Mouse (Mus musculus): ENCODE measurements around the gene Uck2. TPM values are rescaled to one million over a fixed set of nuclear protein-coding genes. Genes with fewer than 3 reads are reported as not detected.

Uck2 gene
- total RNA-seq (2015; ENCODE audit: low replicate concordance), result 17.7 and 24.7 TPM in 2 replicates
- total RNA-seq (2017; ENCODE audit: low replicate concordance), result 10.4 and 24.8 TPM in 2 replicates

GRCm38 (mm10) chr1:167285320-167285355 lies at the start of gene Uck2:
Uck2 (minus strand) TSS chr1:167285320.
- ATAC-seq (replicated peaks; ENCODE audit: low FRiP score, poor library complexity, severe bottlenecking), result no peak

DNA sequence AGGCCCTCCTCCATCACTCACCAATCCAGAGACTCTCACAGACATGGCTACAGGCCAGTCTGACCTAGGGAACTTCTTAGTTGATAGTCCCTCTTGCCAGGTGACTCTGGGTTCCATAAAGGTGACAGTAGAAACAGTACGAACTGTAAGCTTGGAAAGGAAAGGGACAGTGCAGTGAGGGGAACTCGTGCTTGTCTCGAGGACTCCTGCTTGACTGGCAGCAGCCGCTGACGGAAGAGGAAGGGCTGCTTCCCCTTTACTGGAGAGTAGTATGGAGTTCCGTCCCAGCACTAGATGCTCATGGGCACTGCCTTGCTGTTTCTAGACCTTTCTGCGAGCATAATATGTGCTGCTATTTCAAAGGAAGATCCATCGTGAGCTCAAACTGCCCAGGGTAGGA lies 46.0 kb upstream of the Uck2 start:
- ATAC-seq (replicated peaks; ENCODE audit: low FRiP score, poor library complexity, severe bottlenecking), result no peak

GRCm38 (mm10) chr1:167328776-167329175 lies 43.7 kb upstream of the Uck2 start:
- no peak for ATAC-seq (replicated peaks; ENCODE audit: low FRiP score, poor library complexity, severe bottlenecking)

- no peak for ATAC-seq (replicated peaks; ENCODE audit: low FRiP score, poor library complexity, severe bottlenecking)
Measured at GRCm38 (mm10) chr1:167321691-167322090, 36.6 kb upstream of the Uck2 start.

DNA sequence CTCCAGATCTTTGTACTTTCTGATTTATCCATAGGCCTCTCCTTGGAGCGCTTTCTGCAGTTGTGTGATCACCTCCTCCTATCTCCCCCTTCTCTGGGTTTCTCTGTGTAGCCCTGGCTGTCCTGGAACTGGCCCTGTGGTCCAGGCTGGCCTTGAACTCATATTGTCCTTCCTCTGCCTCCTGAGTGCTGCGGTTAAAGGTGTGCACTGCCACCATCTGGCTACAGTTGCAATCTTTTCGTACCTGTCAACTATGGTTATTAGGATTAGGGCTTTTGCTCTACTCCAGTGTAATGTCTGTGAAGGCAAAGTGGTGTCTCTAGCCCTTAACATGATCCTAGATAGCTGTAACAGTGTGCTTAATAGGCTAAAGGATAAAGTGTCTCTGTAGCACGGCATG lies 28.1 kb upstream of the Uck2 start:
- no peak for ATAC-seq (replicated peaks; ENCODE audit: low FRiP score, poor library complexity, severe bottlenecking)

- ATAC-seq (replicated peaks; ENCODE audit: low FRiP score, poor library complexity, severe bottlenecking), result no peak
Measured at GRCm38 (mm10) chr1:167312367-167312766, 27.2 kb upstream of the Uck2 start.

DNA sequence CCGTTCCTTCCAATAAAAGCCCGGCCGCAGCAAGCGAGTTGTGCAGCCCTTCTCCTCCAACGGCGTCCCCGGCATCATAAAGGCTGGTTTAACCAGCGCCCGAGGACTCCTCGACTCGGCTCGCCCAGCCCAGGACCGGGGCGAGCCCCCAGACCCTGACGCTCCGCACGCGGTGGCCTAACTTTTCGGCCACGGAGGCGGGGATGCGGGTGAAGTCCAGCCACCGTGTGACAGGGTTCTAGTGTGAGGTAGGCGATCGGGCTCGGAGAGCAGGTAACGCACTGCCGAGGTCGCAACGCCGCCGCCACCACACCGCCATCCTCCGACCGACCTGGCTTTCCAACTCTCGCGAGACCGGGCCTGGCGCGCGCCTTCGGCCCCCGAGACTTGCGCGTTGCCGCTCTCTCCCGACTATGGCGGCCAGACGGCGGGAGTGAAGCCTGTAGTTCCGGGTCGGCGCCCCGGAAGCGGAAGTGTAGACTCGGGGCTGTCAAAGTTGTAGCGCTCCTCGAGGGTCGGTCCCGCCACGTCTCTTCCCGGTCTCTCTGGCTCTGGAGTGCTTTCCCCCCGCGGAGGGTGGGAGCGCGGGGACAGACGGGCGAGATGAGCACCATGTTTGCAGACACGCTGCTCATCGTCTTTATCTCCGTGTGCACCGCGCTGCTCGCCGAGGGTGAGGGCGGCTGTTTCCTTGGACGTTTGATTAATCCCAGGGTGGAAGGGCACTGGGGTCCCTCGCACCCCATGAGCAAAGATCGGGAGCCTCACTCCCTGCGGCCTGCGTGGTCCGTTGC lies 23.3 kb upstream of the Uck2 start, which contains the start of gene Tmco1:
Gene Tmco1 (plus strand): TSS at position 118 of the 794 bp plus-strand sequence.
- peak; percentile 97 for ATAC-seq (replicated peaks; ENCODE audit: low FRiP score, poor library complexity, severe bottlenecking)

DNA sequence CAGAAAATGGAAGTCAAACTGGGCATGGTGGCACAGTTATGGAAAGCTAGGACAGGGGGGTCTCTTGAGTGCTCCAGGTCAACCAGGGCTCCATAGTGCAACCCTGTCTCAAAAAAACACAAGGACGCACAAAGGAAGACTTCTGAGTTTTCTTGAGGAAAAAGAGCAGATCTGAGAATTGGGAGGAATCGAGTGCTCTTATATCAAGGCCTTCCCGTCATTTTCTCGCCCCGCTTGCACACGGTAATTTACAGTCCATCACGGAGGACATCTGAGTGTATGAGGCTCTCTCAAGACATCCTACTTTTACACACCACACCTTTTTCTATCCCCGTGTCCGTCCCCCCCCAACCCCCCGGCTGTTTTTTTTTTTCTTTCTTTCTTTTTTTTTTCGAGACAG lies 22.6 kb upstream of the Uck2 start:
- ATAC-seq (replicated peaks; ENCODE audit: low FRiP score, poor library complexity, severe bottlenecking), result no peak

GRCm38 (mm10) chr1:167306451-167307240 lies 21.5 kb upstream of the Uck2 start:
- ATAC-seq (replicated peaks; ENCODE audit: low FRiP score, poor library complexity, severe bottlenecking), result peak; percentile 68

DNA sequence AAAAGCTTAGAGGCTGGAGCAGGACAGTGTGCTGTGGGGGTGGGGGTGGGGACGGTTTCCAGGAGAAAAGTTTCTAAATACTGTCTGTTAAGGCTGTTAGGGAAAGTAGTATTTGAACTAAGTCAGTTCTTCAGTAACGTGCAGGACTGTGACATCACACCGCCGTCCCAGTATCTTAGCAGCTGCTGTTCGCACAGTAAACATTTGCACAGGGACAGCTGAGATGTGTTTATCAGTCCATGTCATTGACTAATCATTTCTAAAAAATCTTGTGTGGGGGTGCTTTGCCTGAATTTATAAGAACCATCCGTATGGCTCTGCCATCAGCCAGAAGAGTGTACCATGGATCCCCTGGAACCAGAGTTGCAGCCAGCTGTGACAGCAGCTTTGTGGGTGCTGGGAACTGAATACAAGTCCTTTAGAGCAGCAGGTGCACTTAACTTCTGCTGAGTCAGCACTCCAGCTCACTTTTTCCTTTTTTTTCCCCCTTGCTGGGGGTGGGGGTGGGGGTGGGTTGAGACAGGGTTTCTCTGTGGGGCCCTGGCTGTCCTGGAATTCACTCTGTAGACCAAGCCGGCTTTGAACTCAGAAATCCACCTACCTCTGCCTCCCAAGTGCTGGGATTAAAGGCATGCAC lies 20.5 kb upstream of the Uck2 start:
- no peak for ATAC-seq (replicated peaks; ENCODE audit: low FRiP score, poor library complexity, severe bottlenecking)

DNA sequence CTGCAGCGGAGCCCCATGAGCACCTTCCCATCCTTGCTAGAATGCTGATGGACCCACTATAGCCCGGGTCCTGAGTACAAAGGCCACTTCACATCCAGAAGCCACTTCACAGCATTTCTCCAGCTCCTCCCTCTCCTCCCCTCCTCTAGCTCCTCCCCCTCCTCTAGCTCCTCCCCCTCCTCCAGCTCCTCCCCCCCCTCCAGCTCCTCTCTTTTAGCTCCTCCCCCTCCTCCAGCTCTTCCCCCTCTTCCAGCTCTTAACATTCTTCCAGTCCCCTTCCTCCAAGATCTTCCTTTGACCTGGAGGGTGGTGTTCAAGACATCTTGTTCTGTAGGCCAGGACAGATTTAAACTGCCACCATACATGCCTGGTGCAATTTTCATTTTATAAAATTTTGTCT lies 15.0 kb upstream of the Uck2 start:
- no peak for ATAC-seq (replicated peaks; ENCODE audit: low FRiP score, poor library complexity, severe bottlenecking)

DNA sequence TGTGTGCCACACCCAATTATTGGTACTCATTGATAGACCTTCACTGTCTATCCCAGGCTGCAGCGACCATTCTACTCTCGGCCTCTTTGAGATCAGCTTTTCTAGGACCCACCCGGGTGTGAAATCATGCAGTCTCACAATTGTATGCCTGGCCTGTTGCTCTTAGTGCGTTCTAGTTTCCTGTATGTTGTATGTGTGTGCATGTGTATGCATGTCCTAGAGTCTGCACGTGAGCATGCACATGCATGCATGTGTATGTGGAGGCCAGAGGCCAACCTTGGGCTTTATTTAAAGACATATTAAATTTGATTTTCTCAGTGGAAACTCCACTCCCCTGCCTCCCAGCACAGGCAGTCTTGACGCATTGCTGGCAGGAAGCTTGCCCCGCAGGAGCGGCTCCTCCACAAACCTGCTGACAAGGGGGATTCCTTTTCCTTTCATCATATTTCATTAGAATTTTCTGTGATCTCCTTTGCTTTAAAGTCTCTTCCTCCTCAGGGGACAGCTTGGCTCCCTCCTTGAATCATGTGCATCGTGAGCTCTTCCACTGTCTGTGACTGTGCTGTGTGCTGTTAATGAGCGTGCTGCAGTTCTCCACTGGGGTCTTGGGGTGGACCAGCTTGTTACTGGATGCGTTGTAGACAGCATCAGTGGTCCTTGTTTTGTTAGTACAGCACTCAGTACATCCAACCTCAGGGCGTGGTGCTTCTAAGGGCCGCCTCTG lies 10.7 kb upstream of the Uck2 start:
- no peak for ATAC-seq (replicated peaks; ENCODE audit: low FRiP score, poor library complexity, severe bottlenecking)

DNA sequence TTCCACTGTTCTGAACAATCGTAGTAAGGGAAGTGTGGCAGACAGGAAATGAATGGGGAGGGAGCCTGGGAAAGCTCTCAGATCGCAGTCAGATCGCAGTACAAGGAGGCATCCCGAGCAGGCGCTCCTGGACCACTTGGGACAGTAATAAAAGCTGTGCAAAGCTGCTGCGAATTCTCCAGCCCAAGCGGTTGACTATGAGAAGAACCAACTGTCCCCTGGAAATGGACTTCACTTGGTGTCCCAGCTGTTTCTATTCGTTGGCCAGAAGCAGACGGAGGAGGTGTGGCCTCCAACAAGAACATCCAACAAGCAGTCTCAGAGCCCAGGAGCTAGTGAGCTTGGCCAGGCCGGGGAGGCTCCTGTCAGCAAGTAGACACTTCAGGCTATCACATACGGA lies 7.3 kb upstream of the Uck2 start:
- ATAC-seq (replicated peaks; ENCODE audit: low FRiP score, poor library complexity, severe bottlenecking), result no peak

DNA sequence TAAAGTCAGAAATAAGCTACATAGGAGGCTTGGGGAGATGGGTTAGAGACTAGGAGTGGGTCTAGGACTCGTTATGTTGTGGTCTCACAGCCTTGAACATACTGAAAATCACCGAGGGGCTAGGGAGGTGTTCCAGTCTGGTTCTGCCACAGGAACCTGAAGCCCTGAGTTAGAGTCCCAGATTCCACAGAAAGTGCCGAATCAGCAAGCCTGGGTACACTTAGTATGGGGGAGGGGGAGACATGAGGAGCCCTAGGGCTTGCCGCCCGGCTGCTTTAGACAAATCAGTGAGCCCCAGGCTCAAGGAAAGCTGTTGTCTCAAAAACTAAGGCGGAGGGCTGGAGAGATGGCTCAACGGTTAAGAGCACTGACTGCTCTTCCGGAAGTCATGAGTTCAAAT lies 6.5 kb upstream of the Uck2 start:
- ATAC-seq (replicated peaks; ENCODE audit: low FRiP score, poor library complexity, severe bottlenecking), result no peak

DNA sequence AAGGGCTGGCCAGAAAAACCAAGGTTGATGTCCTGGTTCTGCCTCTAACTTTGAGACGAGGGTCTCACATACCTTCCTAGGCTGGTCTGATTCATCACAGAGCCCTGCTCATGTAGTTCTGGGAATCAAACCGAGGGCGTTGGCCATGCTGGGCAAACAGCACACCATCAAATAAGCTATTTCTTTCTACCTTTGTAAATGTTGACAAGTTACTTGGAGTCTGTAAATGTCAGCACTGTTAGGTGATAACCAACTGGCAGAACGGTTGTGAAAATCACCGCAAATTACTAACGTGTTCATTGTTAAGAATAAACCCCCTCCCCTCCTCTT lies 5.1 kb upstream of the Uck2 start:
- ATAC-seq (replicated peaks; ENCODE audit: low FRiP score, poor library complexity, severe bottlenecking), result no peak

DNA sequence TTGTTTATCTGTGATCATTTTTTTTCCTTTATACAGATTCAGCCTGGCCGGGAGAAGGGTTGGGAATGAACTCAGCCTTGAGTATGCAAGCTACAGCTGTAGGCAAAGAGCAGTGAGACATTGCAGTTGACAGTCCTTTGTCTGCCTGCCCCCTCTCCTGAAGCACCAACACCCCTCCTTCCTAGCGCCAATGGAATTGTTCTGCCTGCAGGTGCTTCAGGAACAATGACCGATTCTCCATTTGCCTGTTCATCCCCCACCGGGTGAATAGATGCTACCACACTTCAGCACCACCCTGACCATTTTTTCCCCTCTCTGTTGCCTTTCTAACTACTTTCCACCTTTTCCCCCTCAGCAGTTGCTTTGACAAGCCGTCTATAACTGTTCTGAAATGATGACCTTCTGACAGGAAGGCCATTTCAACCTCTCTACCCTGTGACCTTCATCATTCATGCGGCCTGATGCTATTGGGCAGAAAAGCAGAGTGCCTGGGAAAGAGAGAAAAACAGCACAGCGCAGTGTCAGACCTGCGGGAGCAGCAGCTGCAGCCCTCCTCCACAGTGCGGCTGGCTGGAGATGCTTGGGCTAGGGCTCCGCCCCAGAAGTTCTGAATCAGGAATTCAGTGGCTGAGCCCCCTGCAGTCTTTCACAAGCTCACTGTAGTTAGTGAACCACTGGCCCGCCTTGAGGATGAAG lies 4.6 kb upstream of the Uck2 start:
- ATAC-seq (replicated peaks; ENCODE audit: low FRiP score, poor library complexity, severe bottlenecking), result no peak

DNA sequence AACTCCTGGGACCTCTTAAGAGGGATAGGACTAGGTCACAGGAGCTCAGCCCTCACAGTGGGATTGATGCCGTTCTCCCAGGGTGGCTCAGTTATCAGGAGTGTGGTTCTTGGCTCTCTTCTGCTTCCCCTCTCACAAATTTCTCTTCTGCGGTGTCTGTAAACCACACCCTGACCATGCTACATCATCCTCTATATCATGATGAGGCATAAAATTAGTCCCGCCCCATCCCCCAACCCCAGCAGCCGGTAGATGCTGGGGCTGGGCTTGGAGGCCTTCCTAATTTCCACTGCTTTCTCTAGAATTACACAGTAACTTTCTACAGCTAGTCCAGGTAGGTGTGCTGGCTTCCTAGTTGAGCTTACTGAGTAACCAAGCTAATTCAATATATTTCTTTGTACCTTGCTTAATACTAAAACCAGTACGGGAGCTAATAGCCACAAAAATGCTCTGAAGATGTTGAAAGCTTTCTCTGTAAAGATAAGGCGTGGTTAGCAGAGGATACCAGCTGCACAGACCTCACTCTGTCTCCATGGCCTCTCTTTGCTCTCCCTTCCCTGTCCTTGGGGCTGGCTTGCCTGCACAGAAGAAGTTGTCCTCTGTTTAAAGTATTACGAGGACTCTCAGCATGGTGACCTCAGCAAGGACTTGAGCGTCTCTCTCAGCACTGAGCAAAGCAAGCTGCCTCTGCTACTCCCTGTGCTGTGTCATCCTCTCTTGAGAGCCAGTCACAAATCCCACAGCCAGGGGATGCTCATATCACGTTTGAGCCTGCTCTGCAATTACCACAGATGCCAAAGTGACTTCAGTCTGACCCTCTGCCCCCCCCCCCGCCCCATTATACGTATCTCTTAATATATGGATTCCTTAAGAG lies 3.8 kb upstream of the Uck2 start:
- peak; percentile 83 for ATAC-seq (replicated peaks; ENCODE audit: low FRiP score, poor library complexity, severe bottlenecking)

- no peak for ATAC-seq (replicated peaks; ENCODE audit: low FRiP score, poor library complexity, severe bottlenecking)
Measured at GRCm38 (mm10) chr1:167287156-167287555, 2.0 kb upstream of the Uck2 start.

DNA sequence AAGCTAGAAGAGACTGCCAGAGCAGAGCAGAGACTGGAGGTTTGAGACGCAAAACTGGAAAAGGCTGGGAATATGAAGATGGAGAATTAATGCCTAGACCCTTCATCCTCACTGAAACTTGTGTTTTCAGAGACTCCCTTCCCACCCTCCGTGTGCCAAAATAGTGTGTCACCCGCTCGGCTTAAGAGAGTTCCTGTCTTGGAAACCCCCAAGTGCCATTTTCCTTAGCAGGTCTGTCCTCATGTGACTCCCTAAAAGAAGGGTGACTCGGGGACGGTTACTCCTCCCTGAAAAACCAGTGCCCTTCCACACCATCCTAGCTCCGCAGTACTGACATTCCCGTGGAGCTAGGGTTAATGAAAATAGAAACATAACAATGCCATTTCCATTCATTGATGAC lies 236 bp upstream of the Uck2 start:
- no peak for ATAC-seq (replicated peaks; ENCODE audit: low FRiP score, poor library complexity, severe bottlenecking)
